ENCODE assay signal across 9 mouse cellular contexts in genomic region chr8:90349709-90350562, GRCm38 (mm10). TPM values are rescaled to one million over a fixed set of nuclear protein-coding genes. Genes with fewer than 3 reads are reported as not detected.
A peak's percentile ranks its signal among the peaks of the same experiment; 100 is the strongest.
DNase-seq lines count a peak whose midpoint lies in the region; ATAC-seq and TF ChIP-seq lines count a peak whose summit lies in the region.
"Had no signal": no experiment of that assay in that cellular context is flagged by ENCODE, and none has a peak within 500 bp of the region (broad histone marks: within the 10 kb centered on the region; RNA-seq: fewer than 3 reads in every experiment).

No protein-coding gene starts in this region.

- H3K27ac ChIP-seq in heart, embryonic 12.5 days (ENCODE audit: poor library complexity, severe bottlenecking): no peak overlapping the region
- 0 out of 2 replicates have a peak overlapping the region, but pooled peaks have one; percentile 7 for H3K27ac ChIP-seq in forebrain, embryonic 11.5 days (ENCODE audit: low read depth, low read length)
- no peak overlapping the region for H3K27ac ChIP-seq in limb, embryonic 14.5 days (replicated peaks; ENCODE audit: low read depth, low read length)

- H3K4me1 ChIP-seq in heart, embryonic 12.5 days (replicated peaks): peaks cover 34% of the 10 kb centered on the region
- H3K4me1 ChIP-seq in E14TG2a.4 (replicated peaks; ENCODE audit: low read depth, low read length): peaks cover 24% of the 10 kb centered on the region
- H3K4me1 ChIP-seq in forebrain, embryonic 11.5 days (replicated peaks; ENCODE audit: control insufficient read depth, insufficient read depth, low read length): peaks cover 18% of the 10 kb centered on the region; the same call in 1 of the 2 replicates
- peaks cover 13% of the 10 kb centered on the region for H3K4me1 ChIP-seq in limb, embryonic 14.5 days (ENCODE audit: control insufficient read depth, insufficient read depth, low read length)
- H3K4me1 ChIP-seq: megakaryocyte, embryonic 14.5 days had no signal

- H3K4me3 ChIP-seq in heart, embryonic 12.5 days: no peak overlapping the region
- no peak overlapping the region for H3K4me3 ChIP-seq in E14TG2a.4 (replicated peaks; ENCODE audit: low read length)
- no peak overlapping the region for H3K4me3 ChIP-seq in forebrain, embryonic 11.5 days (ENCODE audit: low read depth, low read length)
- no peak overlapping the region for H3K4me3 ChIP-seq in limb, embryonic 14.5 days (replicated peaks; ENCODE audit: low read length)
- H3K4me3 ChIP-seq: megakaryocyte, embryonic 14.5 days had no signal

- TF ChIP-seq CTCF in E14TG2a.4 (conservative IDR thresholded peaks at IDR 0.05; ENCODE audit: low read length): peak; percentile 44

- intact Hi-C loops in heart, postnatal 36 days (cut with DNase I): loop anchor here (2.0 to 5.0 kb wide), 2 partner anchors 307 to 348 kb away; no protein-coding TSS in a partner anchor

- no peak for TF ChIP-seq POLR2A in limb, embryonic 14.5 days (IDR thresholded peaks at IDR 0.05; ENCODE audit: borderline replicate concordance, extremely low read depth, insufficient read depth, insufficient read length)

- peak overlapping the region; percentile 33 for H3K4me2 ChIP-seq in heart, embryonic 12.5 days
- no peak overlapping the region for H3K4me2 ChIP-seq in forebrain, embryonic 11.5 days (ENCODE audit: low read depth, low read length, severe bottlenecking)
- no peak overlapping the region for H3K4me2 ChIP-seq in limb, embryonic 14.5 days (replicated peaks; ENCODE audit: low read depth, low read length, severe bottlenecking)

- H3K27me3 ChIP-seq in heart, embryonic 12.5 days (replicated peaks): peaks cover 10% of the 10 kb centered on the region
- peaks cover 44% of the 10 kb centered on the region for H3K27me3 ChIP-seq in E14TG2a.4 (ENCODE audit: insufficient read depth, low read length)
- no peaks in the 10 kb centered on the region for H3K27me3 ChIP-seq in forebrain, embryonic 11.5 days (ENCODE audit: control insufficient read depth, insufficient read depth, low read length)
- no peaks in the 10 kb centered on the region for H3K27me3 ChIP-seq in limb, embryonic 14.5 days (ENCODE audit: control insufficient read depth, insufficient read depth, low read length)

- no peaks in the 10 kb centered on the region for H3K36me3 ChIP-seq in heart, embryonic 12.5 days
- no peaks in the 10 kb centered on the region for H3K36me3 ChIP-seq in E14TG2a.4 (ENCODE audit: insufficient read depth, low read length)
- H3K36me3 ChIP-seq in forebrain, embryonic 11.5 days (ENCODE audit: control insufficient read depth, insufficient read depth, low read length): no peaks in the 10 kb centered on the region
- H3K36me3 ChIP-seq in limb, embryonic 14.5 days (ENCODE audit: control insufficient read depth, insufficient read depth, low read length): no peaks in the 10 kb centered on the region

- no peak for ATAC-seq in heart, embryonic 12.5 days (ENCODE audit: insufficient number of reproducible peaks, low FRiP score)
- ATAC-seq in forebrain, embryonic 11.5 days (replicated peaks; ENCODE audit: low FRiP score): no peak
- ATAC-seq in limb, embryonic 14.5 days (ENCODE audit: low FRiP score, low read depth): no peak
- no peak for ATAC-seq in inflammation-experienced regulatory T-cells, adult 6 months

- H3K9me3 ChIP-seq in heart, embryonic 12.5 days (replicated peaks): no peaks in the 10 kb centered on the region
- H3K9me3 ChIP-seq in E14TG2a.4 (ENCODE audit: low read length): no peaks in the 10 kb centered on the region
- no peaks in the 10 kb centered on the region for H3K9me3 ChIP-seq in forebrain, embryonic 11.5 days (ENCODE audit: control insufficient read depth, low read length)
- no peaks in the 10 kb centered on the region for H3K9me3 ChIP-seq in limb, embryonic 14.5 days (ENCODE audit: control insufficient read depth, low read length)
- H3K9me3 ChIP-seq: megakaryocyte, embryonic 14.5 days had no signal

- 23% methylated on average over 13 of the region's 13 CpGs for WGBS in heart, embryonic 12.5 days
- 15% methylated on average over 13 of the region's 13 CpGs for WGBS in forebrain, embryonic 11.5 days
- 28% methylated on average over 13 of the region's 13 CpGs for WGBS in limb, embryonic 14.5 days

- no peak for DNase-seq in heart, postnatal 36 days
- peak; percentile 51 for DNase-seq in forebrain, embryonic 11.5 days (ENCODE audit: low spot score)
- DNase-seq in limb, embryonic 14.5 days (ENCODE audit: low spot score): peak; percentile 42
- no peak for DNase-seq in layer of hippocampus, postnatal 36 days
- DNase-seq in left cerebral cortex, adult 8-10 months (ENCODE audit: low spot score in 2 of 2): no peak

- H3K9ac ChIP-seq in heart, embryonic 12.5 days: no peak overlapping the region
- no peak overlapping the region for H3K9ac ChIP-seq in forebrain, embryonic 11.5 days (ENCODE audit: low read length)
- no peak overlapping the region for H3K9ac ChIP-seq in limb, embryonic 14.5 days (ENCODE audit: low read depth, low read length, severe bottlenecking)

RNA-seq across cellular contexts. Expression of gene Tox3, which starts 1.8 kb away (rescaled TPM):
- polyA plus RNA-seq in heart, embryonic 12.5 days (2016; fragmentation: Nextera tagmentation; extraction: Ambion mirVana): 18.4 and 20.3 TPM in 2 replicates
- 1 to 10 TPM; 3.7 to 4.4 TPM for total RNA-seq in heart, postnatal 36 days (2021)
- polyA plus RNA-seq in forebrain, embryonic 11.5 days (2014; fragmentation: Nextera tagmentation; extraction: Ambion mirVana): 37.0 and 38.0 TPM in 2 replicates
- 16.4 and 23.1 TPM in 2 replicates for polyA plus RNA-seq in limb, embryonic 14.5 days (2012; rRNA removed)
- polyA plus RNA-seq in limb, embryonic 14.5 days (2014; fragmentation: Nextera tagmentation; extraction: Ambion mirVana): 9.8 and 13.0 TPM in 2 replicates
- not detected for polyA plus RNA-seq in inflammation-experienced regulatory T-cells, adult 6 months (2017; shearing (Covaris generic))
- 10 to 100 TPM; 11.3 to 12.2 TPM for total RNA-seq in layer of hippocampus, postnatal 36 days (2021)
- total RNA-seq in left cerebral cortex, adult 8-10 months (2022): 10 to 100 TPM; 20.6 to 22.6 (median 21.2) TPM

Comparison
In these comparisons a context has a peak if more than half of its experiments do, and no peak if none do; other contexts are left out.
1. DNase-seq: peak in forebrain, embryonic 11.5 days (single experiment) and limb, embryonic 14.5 days (single experiment); none in heart, postnatal 36 days (0 of 2), layer of hippocampus, postnatal 36 days (0 of 2) and left cerebral cortex, adult 8-10 months (0 of 2).
2. RNA of gene Tox3, which starts 1.8 kb away (polyA plus RNA-seq): 37.0 to 38.0 TPM in forebrain, embryonic 11.5 days, 18.4 to 20.3 TPM in heart, embryonic 12.5 days and 9.8 to 23.1 TPM in limb, embryonic 14.5 days; not detected in inflammation-experienced regulatory T-cells, adult 6 months; every median in the first group is over 10 times any median in the second.